Mouse (Mus musculus) liver, embryonic 12.5 days (tissue): ENCODE results near the gene Cmtm3. TPM values are rescaled to one million over a fixed set of nuclear protein-coding genes. Genes with fewer than 3 reads are reported as not detected.

Source experiments
- ATAC-seq: fragments of 200-750 bp; cut with Nextera tagmentation; 2 replicates; pipeline ENCODE4 v1.8.0; 2017; ENCODE audit warnings: moderate number of reproducible peaks, mild to moderate bottlenecking, moderate library complexity
- H3K27ac ChIP-seq: fragments of 300-500 bp; sonication (generic); 2 replicates; pipeline ENCODE4 v1.5.1; 2016; ENCODE audit warnings: mild to moderate bottlenecking
- H3K27me3 ChIP-seq: fragments of 300-500 bp; sonication (generic); replicated peaks from 2 replicates; pipeline ENCODE4 v1.6.1; 2016; ENCODE audit warnings: mild to moderate bottlenecking, moderate library complexity
- H3K36me3 ChIP-seq: fragments of 300-500 bp; sonication (generic); 2 replicates; pipeline ENCODE4 v1.6.1; 2016; ENCODE audit warnings: mild to moderate bottlenecking, moderate library complexity
- H3K4me1 ChIP-seq: fragments of 300-500 bp; sonication (generic); 2 replicates; pipeline ENCODE4 v1.6.1; 2016
- H3K4me2 ChIP-seq: fragments of 300-500 bp; sonication (generic); 2 replicates; pipeline ENCODE4 v1.6.1; 2016; ENCODE audit warnings: mild to moderate bottlenecking, moderate library complexity
- H3K4me3 ChIP-seq: fragments of 300-500 bp; sonication (generic); 2 replicates; pipeline ENCODE4 v1.5.1; 2016; ENCODE audit warnings: mild to moderate bottlenecking, moderate library complexity
- H3K9ac ChIP-seq: fragments of 300-500 bp; sonication (generic); 2 replicates; pipeline ENCODE4 v1.6.1; 2016; ENCODE audit warnings: mild to moderate bottlenecking, moderate library complexity
- H3K9me3 ChIP-seq: fragments of 300-500 bp; sonication (generic); replicated peaks from 2 replicates; pipeline ENCODE4 v1.6.1; 2016; ENCODE audit warnings: mild to moderate bottlenecking, moderate library complexity
- WGBS: fragments of 180-500 bp; shearing (Covaris S2); methylation state at CpG from one replicate; pipeline ENCODE4 v1.1.7; 2016; ENCODE audit not compliant: insufficient replicate concordance; 5-methylcytosine and 5-hydroxymethylcytosine counted together
- polyA plus RNA-seq: library from polyadenylated mRNA; unstranded; fragments of >200 nt; fragmentation: Nextera tagmentation; extraction: Ambion mirVana; gene quantifications from 2 replicates; pipeline ENCODE4 v1.2.1, GENCODE M21; 2016

Cmtm3 gene
- polyA plus RNA-seq, 1 experiment from 2014 or later, result 34.5 TPM

DNA sequence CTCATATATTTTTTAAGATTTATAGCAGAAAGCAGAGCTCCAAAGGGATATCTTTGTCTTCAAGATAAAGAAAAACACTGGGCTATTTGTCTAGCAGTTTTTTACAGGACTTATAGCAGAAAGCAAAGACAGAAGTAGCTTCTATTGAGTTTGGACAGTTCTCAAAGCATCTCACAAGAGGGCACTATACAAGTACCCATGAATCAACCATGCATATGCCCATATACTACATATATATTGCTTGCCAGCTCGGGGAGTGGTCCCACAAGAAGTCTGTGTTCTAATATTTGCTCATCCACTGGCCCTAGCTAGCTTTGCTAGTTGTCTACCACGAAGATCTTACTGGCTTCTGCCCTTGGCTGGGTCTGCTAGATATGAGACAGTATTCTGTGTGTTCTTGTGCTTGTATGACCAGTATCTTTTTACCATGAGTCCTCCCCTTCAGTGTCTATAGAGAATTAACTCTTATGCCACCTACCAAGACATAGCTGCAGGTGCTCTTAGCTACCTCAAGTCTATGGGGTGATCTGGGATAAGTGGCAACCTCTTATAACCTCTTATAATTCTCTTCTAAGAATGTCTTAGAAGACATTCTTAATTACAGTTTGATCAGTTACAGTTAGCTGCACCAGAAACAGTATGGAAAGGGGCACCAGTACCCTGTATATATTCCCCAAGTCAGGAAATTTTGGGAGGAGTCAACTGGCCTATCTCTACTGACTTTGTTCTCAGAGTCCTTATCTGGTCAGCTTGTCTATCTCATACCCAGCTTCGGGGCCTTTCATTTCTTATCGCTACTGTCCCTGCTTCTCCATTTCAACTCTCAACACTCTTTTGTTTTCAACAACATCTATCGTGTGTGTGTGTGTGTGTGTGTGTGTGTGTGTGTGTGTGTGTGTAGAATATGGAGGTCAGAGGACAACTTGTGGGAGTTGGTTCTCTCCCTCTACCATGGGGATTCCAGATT lies 6.3 kb upstream of the Cmtm3 start:
- H3K4me1 ChIP-seq, result peaks cover 16% of the 10 kb centered on the region
- H3K27me3 ChIP-seq, result no peaks in the 10 kb centered on the region
- H3K27ac ChIP-seq, result peak overlapping the region; percentile 45; the same call in 1 of the 2 replicates
- H3K4me3 ChIP-seq, result no peak overlapping the region
- no peak overlapping the region for H3K9ac ChIP-seq
- H3K36me3 ChIP-seq, result no peaks in the 10 kb centered on the region
- H3K9me3 ChIP-seq, result no peaks in the 10 kb centered on the region
- WGBS, result 30% methylated on average over 5 of the region's 5 CpGs
- peak overlapping the region; percentile 24; the same call in 1 of the 2 replicates for H3K4me2 ChIP-seq
- ATAC-seq, result peak; percentile 70

DNA sequence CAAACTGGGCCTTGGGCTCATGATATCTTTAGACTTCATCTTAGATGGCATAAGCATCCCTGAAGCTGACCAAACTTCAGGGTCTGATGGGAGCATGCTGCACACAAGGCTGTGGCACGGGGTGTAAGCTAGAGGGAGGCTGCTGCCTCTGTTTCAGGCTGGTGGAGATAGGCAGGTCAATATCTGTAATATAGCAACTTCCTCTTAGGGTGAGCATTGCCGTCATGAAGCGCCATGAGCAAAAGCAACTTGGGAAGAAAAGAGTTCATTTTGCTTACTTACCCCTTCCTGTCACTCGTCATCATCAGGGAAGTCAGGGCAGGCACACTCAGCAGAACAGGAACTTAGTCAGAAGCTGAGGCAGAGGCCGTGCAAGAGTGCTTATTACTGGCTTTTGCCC lies 5.4 kb upstream of the Cmtm3 start:
- WGBS, result 27% methylated on average over 5 of the region's 5 CpGs
- no peaks in the 10 kb centered on the region for H3K27me3 ChIP-seq
- no peaks in the 10 kb centered on the region for H3K36me3 ChIP-seq
- H3K4me3 ChIP-seq, result no peak overlapping the region
- no peak overlapping the region for H3K9ac ChIP-seq
- peaks cover 16% of the 10 kb centered on the region for H3K4me1 ChIP-seq
- H3K27ac ChIP-seq, result peak overlapping the region; percentile 45; the same call in 1 of the 2 replicates
- no peaks in the 10 kb centered on the region for H3K9me3 ChIP-seq
- peak overlapping the region; percentile 24; the same call in 1 of the 2 replicates for H3K4me2 ChIP-seq
- peak; percentile 56 for ATAC-seq

DNA sequence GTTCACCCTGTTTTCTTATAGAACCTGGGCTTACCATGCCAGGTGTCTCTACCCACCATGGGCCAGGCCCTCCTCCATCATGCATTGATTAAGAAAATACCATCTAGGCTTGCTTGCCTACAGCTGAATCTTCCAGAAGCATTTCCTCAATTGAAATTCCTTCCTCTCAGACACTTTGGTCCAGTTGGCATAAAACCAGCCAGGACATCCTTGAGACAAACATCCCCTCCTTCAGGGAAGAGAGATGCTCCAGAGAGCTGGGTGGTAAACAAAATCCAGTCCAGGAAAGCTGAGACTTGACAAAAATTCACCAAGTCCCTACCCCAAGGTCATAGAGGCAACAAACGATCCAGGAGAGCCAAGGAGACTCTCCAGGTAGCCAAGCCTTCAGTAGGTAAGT lies 5.0 kb upstream of the Cmtm3 start:
- no peak for ATAC-seq
- H3K36me3 ChIP-seq, result no peaks in the 10 kb centered on the region
- H3K4me3 ChIP-seq, result no peak overlapping the region
- H3K4me1 ChIP-seq, result peaks cover 19% of the 10 kb centered on the region
- H3K9ac ChIP-seq, result no peak overlapping the region
- WGBS, result 85% methylated on average over 1 of the region's 1 CpGs
- H3K27ac ChIP-seq, result no peak overlapping the region
- H3K9me3 ChIP-seq, result no peaks in the 10 kb centered on the region
- no peak overlapping the region for H3K4me2 ChIP-seq
- no peaks in the 10 kb centered on the region for H3K27me3 ChIP-seq

DNA sequence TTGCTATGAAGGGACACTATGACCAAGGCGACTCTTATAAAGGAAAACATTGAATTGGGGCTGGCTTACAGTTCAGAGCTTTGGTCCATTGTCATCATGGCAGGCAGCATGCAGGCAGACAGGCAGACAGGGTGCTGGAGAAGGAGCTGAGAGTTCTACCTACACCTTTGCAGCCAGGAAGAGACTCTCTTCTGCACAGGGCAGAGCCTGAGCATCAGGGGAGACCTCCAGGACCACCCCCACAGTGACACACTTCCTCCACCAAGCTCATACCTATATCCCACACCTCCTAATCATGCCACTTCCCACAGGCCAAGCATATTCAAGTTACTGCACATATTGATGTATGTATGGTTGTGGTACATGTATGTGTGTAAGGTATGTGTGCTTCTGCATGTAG lies 2.4 kb upstream of the Cmtm3 start:
- Histone ChIP-seq H3K4me2 (no peak overlapping the region), H3K36me3 (no peaks in the 10 kb centered on the region), H3K9ac (no peak overlapping the region), H3K4me1 (peaks cover 37% of the 10 kb centered on the region), H3K9me3 (no peaks in the 10 kb centered on the region), H3K27me3 (peaks cover 16% of the 10 kb centered on the region), H3K4me3 (no peak overlapping the region), H3K27ac (no peak overlapping the region)
- ATAC-seq, result no peak
- 53% methylated on average over 1 of the region's 1 CpGs for WGBS

DNA sequence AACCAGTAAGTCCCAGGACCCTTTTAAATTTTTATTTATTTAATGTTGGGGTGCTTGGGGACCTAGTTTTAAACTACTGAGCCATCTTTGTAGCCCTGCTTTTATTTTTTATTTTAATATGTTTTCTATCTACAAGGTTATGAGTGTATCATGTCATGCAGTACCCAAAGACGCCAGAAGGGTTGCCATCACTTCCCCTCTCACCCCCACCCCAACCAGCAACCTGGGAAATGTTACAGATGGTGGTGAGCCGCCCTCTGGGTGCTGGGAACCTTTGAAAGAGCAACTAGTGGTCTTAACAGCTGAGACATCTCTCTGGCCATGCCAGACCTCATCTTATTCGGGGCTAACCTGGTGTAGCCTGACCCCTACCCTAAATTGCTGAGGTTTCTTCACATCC lies 1.3 kb upstream of the Cmtm3 start:
- H3K4me1 ChIP-seq, result peaks cover 36% of the 10 kb centered on the region
- 36% methylated on average over 3 of the region's 3 CpGs for WGBS

DNA sequence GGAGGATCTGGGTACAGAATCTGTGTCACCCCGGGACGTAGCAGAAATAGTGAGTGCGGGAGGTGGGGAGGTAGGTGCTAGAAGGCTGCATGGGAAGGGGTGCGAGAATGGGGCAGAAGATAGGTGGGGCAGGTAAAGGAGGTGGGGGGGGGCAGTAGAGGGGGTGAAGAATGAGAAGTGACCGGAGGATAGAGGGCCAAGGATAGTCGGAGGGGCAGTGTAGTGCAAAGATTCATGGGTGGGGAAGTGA lies 698 bp downstream of the Cmtm3 start:
- Histone ChIP-seq H3K4me1 (peaks cover 23% of the 10 kb centered on the region), H3K9me3 (no peaks in the 10 kb centered on the region), H3K27ac (peak overlapping the region; percentile 25; the same call in 1 of the 2 replicates), H3K27me3 (peaks cover 16% of the 10 kb centered on the region), H3K36me3 (0 out of 2 replicates have a peak, but pooled peaks cover 6% of the 10 kb centered on the region), H3K4me2 (peak overlapping the region; percentile 84), H3K9ac (peak overlapping the region; percentile 73), H3K4me3 (peak overlapping the region; percentile 62)
- 5% methylated on average over 6 of the region's 6 CpGs for WGBS
- ATAC-seq, result no peak

More for the DNA sequence above, 1.3 kb upstream of the Cmtm3 start:
- H3K27me3 ChIP-seq, result peaks cover 16% of the 10 kb centered on the region
- H3K9me3 ChIP-seq, result no peaks in the 10 kb centered on the region
- no peak overlapping the region for H3K4me2 ChIP-seq
- no peaks in the 10 kb centered on the region for H3K36me3 ChIP-seq
- no peak for ATAC-seq
- H3K27ac ChIP-seq, result no peak overlapping the region
- H3K4me3 ChIP-seq, result no peak overlapping the region
- H3K9ac ChIP-seq, result no peak overlapping the region

DNA sequence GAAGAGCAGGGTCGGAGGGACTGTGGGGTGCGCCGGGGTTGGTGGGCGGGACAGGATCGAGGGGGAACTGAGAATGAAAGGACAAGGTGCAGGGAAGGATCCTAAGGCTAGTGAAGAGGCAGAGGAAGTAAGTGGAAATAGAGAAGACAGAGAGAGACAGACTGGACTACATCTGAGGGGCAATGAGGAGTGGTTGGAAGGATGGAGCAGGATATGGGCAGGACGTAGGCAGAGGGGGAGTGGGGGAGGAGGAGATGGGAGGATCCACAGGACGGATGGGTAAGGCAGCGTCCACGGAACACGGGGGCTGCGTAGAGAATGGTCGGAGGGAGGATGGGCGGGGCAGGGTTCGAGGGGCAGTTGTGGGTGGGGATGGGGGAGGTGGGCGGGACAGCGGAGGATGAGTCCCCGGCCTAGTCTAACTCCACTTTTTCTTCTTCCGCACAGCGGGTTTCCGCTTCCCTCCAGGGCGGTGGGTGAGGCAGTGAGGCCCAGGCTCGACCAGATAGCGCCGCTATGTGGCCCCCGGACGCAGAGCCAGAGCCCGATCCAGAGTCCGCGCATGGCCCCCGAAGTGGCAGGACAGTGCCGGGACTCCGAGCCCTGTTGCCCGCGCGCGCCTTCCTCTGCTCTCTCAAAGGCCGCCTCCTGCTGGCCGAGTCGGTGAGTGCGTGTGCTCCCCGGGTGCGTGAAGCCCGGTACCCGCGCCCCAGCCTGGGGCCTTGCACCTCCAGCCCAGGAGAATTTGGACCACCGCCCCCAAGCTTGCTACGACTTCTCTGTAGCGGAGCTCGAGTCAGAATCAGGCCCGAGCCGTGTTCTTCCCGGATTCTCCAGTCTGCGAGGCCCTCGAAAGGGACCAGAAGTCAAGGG lies 1.3 kb downstream of the Cmtm3 start:
- Histone ChIP-seq H3K9ac (peak overlapping the region; percentile 73), H3K36me3 (0 out of 2 replicates have a peak, but pooled peaks cover 6% of the 10 kb centered on the region), H3K27ac (peak overlapping the region; percentile 67), H3K9me3 (no peaks in the 10 kb centered on the region), H3K4me3 (peak overlapping the region; percentile 62), H3K4me1 (peaks cover 23% of the 10 kb centered on the region), H3K4me2 (peak overlapping the region; percentile 84), H3K27me3 (peaks cover 16% of the 10 kb centered on the region)
- WGBS, result 2% methylated on average over 48 of the region's 54 CpGs
- ATAC-seq, result peak; percentile 71

DNA sequence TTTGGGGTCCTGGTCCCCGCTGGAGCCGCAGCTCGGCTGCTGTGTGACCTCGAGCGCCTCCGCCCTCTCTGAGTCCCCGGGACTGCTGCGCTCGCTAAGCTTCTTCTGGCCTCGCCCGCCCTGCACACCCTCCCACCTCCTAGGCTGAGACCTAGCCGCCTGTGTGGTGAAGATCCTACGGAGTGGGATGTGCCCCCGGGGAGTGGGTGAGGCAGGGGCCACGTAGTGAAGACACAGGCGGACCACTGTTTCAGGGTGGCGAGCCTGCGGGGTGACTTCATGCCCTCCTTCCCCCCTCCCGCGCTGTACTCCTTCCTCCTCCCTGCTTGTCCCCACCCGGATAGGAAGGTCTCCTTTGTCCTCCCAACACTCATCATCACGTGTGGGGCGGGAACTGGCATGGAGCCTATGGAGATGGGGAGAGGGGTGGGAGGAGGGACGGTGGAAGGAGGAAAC lies 1.9 kb downstream of the Cmtm3 start:
- peak overlapping the region; percentile 67 for H3K27ac ChIP-seq
- H3K4me3 ChIP-seq, result peak overlapping the region; percentile 62
- H3K4me1 ChIP-seq, result peaks cover 23% of the 10 kb centered on the region
- peak overlapping the region; percentile 73 for H3K9ac ChIP-seq
- WGBS, result 2% methylated on average over 24 of the region's 24 CpGs
- no peaks in the 10 kb centered on the region for H3K9me3 ChIP-seq
- H3K4me2 ChIP-seq, result peak overlapping the region; percentile 84
- peak; percentile 55 for ATAC-seq
- 0 out of 2 replicates have a peak, but pooled peaks cover 7% of the 10 kb centered on the region for H3K36me3 ChIP-seq
- H3K27me3 ChIP-seq, result peaks cover 16% of the 10 kb centered on the region

DNA sequence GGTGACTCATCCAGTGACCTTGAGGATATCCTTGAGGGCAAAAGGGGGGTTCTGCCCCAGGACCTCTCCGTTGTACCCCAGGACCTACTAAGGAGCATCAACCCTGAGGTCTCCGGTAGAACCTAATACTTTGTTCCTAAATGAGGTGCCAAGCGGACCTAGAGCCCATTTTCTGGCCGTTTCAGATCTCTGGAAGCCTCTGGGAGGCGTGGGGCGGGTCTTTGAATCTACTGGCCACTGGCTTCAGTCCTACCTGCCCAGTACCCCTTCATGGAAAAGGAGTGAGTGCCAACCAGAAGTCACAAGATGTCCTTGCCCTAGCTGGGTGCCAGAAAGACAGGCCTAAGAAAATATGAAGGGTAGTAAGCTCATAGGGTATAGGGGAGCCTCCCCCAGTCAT lies 2.5 kb downstream of the Cmtm3 start:
- Histone ChIP-seq H3K9ac (no peak overlapping the region), H3K9me3 (no peaks in the 10 kb centered on the region), H3K4me3 (peak overlapping the region; percentile 62; the same call in 1 of the 2 replicates), H3K36me3 (peaks cover 13% of the 10 kb centered on the region), H3K27ac (no peak overlapping the region), H3K4me2 (peak overlapping the region; percentile 84), H3K27me3 (peaks cover 16% of the 10 kb centered on the region), H3K4me1 (peaks cover 23% of the 10 kb centered on the region)
- no peak for ATAC-seq
- 52% methylated on average over 6 of the region's 6 CpGs for whole genome bisulfite sequencing

DNA sequence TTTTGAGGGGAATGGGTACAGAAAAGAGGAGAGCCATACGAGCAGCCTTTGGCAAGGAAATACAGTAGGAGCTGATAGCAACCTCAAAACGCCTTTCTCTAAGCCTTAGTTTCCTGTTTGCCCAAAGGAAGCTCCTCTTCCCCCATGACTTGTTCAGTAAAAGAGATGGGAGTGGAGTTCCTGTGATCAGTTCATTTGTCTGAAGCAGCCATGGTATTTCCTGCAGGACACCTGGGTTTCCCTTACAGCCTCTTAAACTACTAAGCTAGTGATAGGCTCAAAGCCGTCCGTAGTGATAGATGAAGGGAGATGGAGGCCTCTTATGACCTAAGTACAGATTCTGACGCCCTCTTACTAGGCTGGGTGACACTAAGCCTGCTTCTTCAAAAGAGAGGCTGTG lies 3.2 kb downstream of the Cmtm3 start:
- 42% methylated on average over 5 of the region's 5 CpGs for WGBS
- Histone ChIP-seq H3K27ac (no peak overlapping the region), H3K9me3 (no peaks in the 10 kb centered on the region), H3K4me3 (no peak overlapping the region), H3K27me3 (peaks cover 16% of the 10 kb centered on the region), H3K4me2 (no peak overlapping the region; the same call in 1 of the 2 replicates), H3K9ac (no peak overlapping the region), H3K36me3 (peaks cover 19% of the 10 kb centered on the region), H3K4me1 (peaks cover 29% of the 10 kb centered on the region)
- ATAC-seq, result no peak

DNA sequence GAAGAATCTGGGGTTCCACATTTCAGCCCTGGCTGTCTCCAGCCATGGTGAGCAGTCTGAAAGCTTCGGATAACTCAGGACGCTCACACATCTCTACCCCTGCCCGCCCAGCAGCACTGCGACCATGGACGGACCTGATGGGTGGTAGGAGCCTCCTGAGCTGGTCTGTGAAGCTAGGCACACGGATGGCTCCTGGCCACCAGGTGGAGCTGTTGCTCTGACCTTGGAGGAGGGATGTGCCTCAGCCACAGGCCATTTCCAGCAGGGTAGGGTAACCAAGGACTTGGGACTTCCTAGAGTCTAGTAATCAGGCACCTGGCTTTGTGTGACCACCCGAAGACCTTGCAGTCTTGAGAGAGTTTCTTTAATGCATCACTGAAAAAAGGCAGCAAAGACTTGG lies 4.7 kb downstream of the Cmtm3 start:
- Histone ChIP-seq H3K4me3 (no peak overlapping the region), H3K9me3 (no peaks in the 10 kb centered on the region), H3K9ac (no peak overlapping the region), H3K4me2 (no peak overlapping the region), H3K27me3 (peaks cover 16% of the 10 kb centered on the region), H3K4me1 (peaks cover 30% of the 10 kb centered on the region), H3K27ac (no peak overlapping the region), H3K36me3 (peaks cover 25% of the 10 kb centered on the region)
- ATAC-seq, result peak; percentile 45
- WGBS, result 22% methylated on average over 7 of the region's 7 CpGs

DNA sequence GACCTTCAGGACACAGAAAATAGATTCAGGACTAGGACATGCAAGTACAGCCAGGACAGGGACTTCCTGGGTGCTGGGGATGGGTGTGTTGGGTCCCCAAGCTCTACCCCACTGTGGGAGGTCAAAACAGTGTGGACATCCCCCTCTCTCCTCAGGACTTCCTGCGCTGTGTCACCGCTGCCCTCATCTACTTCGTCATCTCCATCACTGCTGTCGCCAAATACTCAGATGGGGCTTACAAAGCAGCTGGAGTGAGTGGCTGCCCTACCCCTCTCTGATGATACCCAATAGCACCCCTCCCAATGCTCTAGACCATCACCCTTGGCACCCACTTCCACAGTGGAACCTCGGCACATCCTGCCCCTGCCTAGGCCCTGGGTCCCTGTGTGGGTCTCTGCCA lies 5.4 kb downstream of the Cmtm3 start:
- H3K27me3 ChIP-seq, result peaks cover 12% of the 10 kb centered on the region
- H3K4me3 ChIP-seq, result no peak overlapping the region
- peaks cover 29% of the 10 kb centered on the region for H3K4me1 ChIP-seq
- peaks cover 25% of the 10 kb centered on the region for H3K36me3 ChIP-seq
- no peaks in the 10 kb centered on the region for H3K9me3 ChIP-seq
- no peak for ATAC-seq
- H3K4me2 ChIP-seq, result no peak overlapping the region
- H3K27ac ChIP-seq, result no peak overlapping the region
- WGBS, result 80% methylated on average over 5 of the region's 5 CpGs
- H3K9ac ChIP-seq, result no peak overlapping the region
